Mouse (Mus musculus) inflammation-experienced regulatory T-cells, adult 6 months (primary cell): ENCODE data around the gene Jaml. TPM values are rescaled to one million over a fixed set of nuclear protein-coding genes. Genes with fewer than 3 reads are reported as not detected.
"Not testable (repeated sequence)": the region's sequence is repeated elsewhere in the genome, so short reads cannot be mapped to it uniquely, and the experiment has no call there.

Experiments
- ATAC-seq: one replicate; pipeline ENCODE4 v1.8.0; 2017
- polyA plus RNA-seq, 3 experiments: library from polyadenylated mRNA; unstranded; fragments of 100-300 nt; shearing (Covaris generic); gene quantifications; one replicate each; pipeline ENCODE4 v1.2.1; 2017

Gene Jaml
- 10 to 100 TPM in 1 of 3 experiments, 1 to 10 TPM in 2; 2.6 to 11.2 (median 6.3) TPM for polyA plus RNA-seq

- ATAC-seq, result peak; percentile 48
Measured at GRCm38 (mm10) chr9:45079011-45079410, at the start of gene Jaml. Jaml (plus strand) TSS chr9:45079183.

DNA sequence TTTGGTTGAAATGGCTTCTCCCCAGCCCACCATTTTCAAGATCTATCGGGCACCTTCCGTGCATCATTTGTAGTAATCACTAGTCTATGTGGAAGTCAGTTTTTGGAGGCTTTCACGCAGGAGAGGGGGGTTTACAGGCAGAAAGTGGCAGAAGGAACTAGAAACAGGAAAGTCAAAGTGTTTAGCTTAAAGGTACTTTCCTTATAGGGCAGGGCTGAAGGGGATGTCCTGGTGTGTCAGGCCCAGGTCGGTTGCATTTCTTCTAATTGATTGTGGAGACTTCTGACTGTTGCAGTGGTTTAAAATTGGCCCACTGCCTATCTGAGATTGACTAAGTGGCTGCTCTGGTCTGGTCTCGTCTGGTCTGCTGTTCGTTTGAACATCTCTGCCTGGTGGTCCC lies 48.6 kb upstream of the Jaml start:
- no peak for ATAC-seq

DNA sequence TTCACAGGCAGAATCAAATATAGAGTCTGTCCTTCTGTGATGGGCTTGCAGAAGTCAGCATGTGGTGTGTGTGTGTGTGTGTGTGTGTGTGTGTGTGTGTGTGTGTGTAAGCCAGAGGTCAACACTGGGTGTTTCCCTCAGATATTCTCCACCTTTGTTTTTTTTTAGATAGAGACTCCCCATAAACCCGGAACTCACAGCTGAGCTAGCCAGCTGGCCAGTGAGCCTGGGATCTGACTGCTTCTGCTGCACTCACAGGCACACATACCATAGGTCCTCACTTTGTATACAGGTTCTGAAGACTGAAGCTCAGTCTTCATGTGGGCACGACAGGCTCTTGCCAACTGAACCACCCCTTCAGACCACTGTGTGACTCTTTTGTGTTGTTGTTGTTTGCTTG lies 46.7 kb upstream of the Jaml start:
- no peak for ATAC-seq

GRCm38 (mm10) chr9:45034526-45034925 lies 44.5 kb upstream of the Jaml start:
- ATAC-seq, result no peak

DNA sequence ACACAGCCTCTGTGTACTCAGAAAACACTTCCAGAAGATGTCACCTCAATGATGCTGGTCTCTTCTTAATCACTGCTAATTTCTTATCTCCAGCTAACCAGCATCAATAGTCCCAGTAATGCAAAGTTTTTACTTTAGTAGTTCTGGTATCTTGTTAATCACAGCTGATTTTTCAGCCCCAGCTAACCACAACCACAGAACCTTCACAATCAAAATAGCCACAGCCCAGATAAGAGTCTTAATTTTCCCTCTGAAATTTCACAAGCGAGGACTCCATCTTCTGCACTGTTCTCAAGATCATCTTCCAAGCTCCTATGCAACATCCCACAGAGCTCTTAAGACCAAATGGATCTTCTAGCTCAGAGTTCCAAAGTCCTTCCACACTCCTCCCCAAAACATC lies 41.2 kb upstream of the Jaml start:
- ATAC-seq, result not testable (repeated sequence)

GRCm38 (mm10) chr9:45039499-45039898 lies 39.5 kb upstream of the Jaml start, which contains the start of gene Mpzl2:
Mpzl2 (plus strand) TSS chr9:45039799.
- ATAC-seq, result no peak

DNA sequence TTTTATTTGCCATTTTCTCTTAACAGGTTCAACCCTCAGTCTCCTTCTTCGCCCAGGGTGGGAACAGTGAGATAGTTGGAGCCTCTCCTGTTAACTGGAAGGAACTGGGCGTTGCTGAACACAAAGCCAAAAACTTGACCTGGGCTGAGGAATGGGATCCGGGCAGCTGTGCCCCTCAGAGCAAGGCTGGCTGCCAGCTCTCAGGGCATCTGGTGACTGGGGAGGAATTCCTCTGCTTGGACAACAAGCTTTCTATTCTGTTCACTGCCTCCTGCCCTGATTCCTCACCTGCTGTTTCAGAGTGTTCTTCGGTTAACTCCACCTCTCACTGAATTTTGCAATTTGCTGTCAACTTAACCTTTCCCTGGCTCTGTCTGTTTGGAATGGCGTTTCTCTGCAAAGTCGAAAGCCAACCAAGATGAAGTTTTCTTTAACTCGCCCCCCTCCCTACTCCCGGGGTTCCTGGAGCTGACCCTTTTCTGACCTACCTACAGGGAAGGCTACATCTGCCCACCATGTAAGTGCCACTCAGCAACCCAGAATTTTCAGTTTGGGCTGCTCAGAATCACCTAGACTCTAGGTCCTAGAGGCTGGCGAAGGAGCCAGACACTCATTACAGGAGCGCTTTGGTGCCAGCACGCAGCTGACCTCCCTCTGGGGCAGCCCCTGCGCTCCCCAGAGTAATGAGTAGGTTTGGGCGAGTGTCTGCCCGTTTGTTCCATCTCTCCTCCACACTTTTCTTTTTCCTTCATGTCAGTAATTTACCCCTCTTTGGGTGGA lies 38.7 kb upstream of the Jaml start:
- no peak for ATAC-seq

- no peak for ATAC-seq
Measured at GRCm38 (mm10) chr9:45041131-45041838, 37.7 kb upstream of the Jaml start.

- no peak for ATAC-seq
Measured at GRCm38 (mm10) chr9:45042056-45042720, 36.8 kb upstream of the Jaml start.

GRCm38 (mm10) chr9:45042947-45043346 lies 36.0 kb upstream of the Jaml start:
- no peak for ATAC-seq

DNA sequence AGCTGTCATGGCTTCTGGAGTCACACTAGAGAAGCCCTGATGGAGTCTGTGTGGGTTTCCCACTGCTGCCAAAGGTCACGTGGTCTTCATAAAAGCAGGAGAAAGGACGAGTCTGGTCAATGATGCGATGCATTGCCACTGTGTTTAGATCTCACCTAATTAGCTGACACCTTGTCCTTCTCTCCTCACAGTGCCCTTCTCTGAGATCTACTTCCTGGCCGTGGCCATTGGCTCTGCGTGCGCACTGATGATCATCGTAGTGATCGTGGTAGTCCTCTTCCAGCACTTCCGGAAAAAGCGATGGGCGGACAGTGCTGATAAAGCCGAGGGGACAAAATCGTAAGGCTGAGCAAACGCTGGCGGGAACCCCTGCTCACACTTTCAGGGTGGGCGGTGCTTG lies 32.0 kb upstream of the Jaml start:
- ATAC-seq, result no peak

- peak; percentile 70 for ATAC-seq
Measured at GRCm38 (mm10) chr9:45048511-45048910, 30.5 kb upstream of the Jaml start.

- no peak for ATAC-seq
Measured at GRCm38 (mm10) chr9:45049731-45050130, 29.3 kb upstream of the Jaml start.

DNA sequence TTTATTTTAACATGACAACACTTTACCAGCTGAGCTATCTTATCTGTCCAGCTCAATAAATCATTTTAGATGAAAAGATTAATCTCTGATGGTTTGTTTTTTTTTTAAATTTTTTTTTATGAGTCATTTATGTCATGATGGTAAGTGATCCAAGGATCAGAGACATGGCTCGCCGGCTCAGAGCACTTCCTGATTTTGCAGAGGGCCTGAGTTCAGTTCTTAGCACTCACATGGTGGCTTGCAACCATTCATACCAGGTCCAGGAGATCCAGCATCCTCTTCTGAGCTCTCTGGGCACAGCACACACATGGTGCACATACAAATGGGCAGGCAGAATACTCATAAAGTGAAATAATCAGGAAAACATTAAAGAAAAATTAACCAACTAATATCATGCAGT lies 28.7 kb upstream of the Jaml start:
- ATAC-seq, result no peak

GRCm38 (mm10) chr9:45055082-45055713 lies 23.8 kb upstream of the Jaml start, which contains the start of gene Mpzl3:
Mpzl3 (plus strand) TSS chr9:45055186.
- ATAC-seq, result peak; percentile 74

- peak; percentile 30 for ATAC-seq
Measured at GRCm38 (mm10) chr9:45058304-45058940, 20.6 kb upstream of the Jaml start.

DNA sequence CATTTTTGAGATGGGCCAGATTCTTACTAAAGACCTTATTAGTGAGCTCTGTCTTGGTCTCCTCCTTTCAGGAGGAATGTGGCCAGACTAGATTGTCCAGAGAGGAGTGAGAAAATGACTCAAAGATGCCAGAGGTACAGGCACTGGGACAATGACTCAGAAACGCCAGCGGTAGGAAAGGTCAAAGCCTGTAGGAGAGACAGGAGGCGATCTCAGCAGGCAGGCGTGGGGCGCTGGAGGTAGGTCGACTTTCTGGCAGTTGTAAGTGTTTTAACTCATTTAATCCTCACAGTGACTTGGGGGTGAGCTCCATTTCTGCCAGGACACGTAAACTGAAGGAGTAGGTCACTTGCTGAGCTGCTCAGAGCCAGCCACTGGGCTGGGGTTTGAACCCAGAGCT lies 18.8 kb upstream of the Jaml start:
- ATAC-seq, result no peak

DNA sequence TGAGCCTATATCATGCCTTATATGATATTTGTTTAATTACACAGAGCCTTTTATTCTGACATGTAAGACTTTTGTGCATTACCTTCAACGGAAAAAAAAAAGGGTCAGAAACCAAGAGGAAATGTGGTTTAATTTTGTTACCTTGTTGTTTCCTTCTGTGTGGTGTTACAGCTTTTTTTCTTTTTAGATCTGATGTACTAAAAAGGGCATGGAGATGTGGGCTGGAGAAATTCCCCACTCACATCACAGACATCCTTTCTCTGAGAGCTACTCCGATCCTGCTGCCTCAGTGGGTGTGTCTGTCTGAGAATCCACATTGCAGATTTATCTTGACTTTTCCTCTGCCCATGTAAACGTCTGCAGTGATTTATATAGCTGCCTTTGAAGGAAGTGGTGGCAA lies 16.3 kb upstream of the Jaml start:
- peak; percentile 73 for ATAC-seq

- no peak for ATAC-seq
Measured at GRCm38 (mm10) chr9:45064421-45064820, 14.6 kb upstream of the Jaml start.

- ATAC-seq, result no peak
Measured at GRCm38 (mm10) chr9:45066735-45067134, 12.2 kb upstream of the Jaml start.

- ATAC-seq, result no peak
Measured at GRCm38 (mm10) chr9:45071800-45072199, 7.2 kb upstream of the Jaml start.

DNA sequence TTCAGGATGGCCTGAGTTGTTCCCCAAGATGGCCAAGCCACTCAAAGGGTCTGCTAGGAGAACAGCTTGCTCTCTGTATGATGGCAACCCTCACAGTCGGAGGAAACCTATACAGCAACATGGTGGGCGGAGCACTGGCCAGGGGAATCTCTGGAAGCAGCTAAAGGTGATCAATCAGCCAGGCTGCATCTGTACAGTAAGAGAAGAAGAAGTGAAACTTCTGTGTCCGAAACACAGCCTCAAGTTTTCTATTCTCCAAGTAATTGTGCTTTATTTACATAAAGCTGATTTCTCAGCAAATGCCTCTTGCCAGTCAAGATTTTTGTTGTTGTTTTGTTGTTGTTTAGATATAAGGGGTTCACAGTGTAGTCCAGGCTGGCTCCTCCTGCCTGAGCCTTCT lies 1.1 kb upstream of the Jaml start:
- ATAC-seq, result no peak
